Mouse (Mus musculus) kidney, embryonic 16.5 days (tissue): Measurements from ENCODE around the gene Ltbp3. TPM values are rescaled to one million over a fixed set of nuclear protein-coding genes. Genes with fewer than 3 reads are reported as not detected.

Source experiments
- ATAC-seq: fragments of 200-750 bp; cut with Nextera tagmentation; 2 replicates; pipeline ENCODE4 v1.8.0; 2017; ENCODE audit warnings: moderate TSS enrichment; ENCODE audit not compliant: low FRiP score, low TSS enrichment
- H3K27ac ChIP-seq: fragments of 300-500 bp; sonication (generic); 2 replicates; pipeline ENCODE4 v1.5.1; 2014; ENCODE audit warnings: low read length
- H3K27me3 ChIP-seq: fragments of 300-500 bp; sonication (generic); 2 replicates; pipeline ENCODE4 v1.6.1; 2014; ENCODE audit warnings: low read length, control low read depth, mixed read lengths; ENCODE audit not compliant: insufficient read depth
- H3K36me3 ChIP-seq: fragments of 300-500 bp; sonication (generic); 2 replicates; pipeline ENCODE4 v1.6.1; 2014; ENCODE audit warnings: low read length, control low read depth, mixed read lengths; ENCODE audit not compliant: insufficient read depth
- H3K4me1 ChIP-seq: fragments of 300-500 bp; sonication (generic); 2 replicates; pipeline ENCODE4 v1.6.1; 2014; ENCODE audit warnings: low read length, control low read depth, mixed read lengths; ENCODE audit not compliant: insufficient read depth
- H3K4me2 ChIP-seq: fragments of 300-500 bp; sonication (generic); replicated peaks from 2 replicates; pipeline ENCODE4 v1.6.1; 2014; ENCODE audit warnings: low read depth, low read length
- H3K4me3 ChIP-seq: fragments of 300-500 bp; sonication (generic); 2 replicates; pipeline ENCODE4 v1.5.1; 2014; ENCODE audit warnings: mild to moderate bottlenecking, low read length
- H3K9ac ChIP-seq: fragments of 300-500 bp; sonication (generic); replicated peaks from 2 replicates; pipeline ENCODE4 v1.6.1; 2014; ENCODE audit warnings: low read length
- H3K9me3 ChIP-seq: fragments of 300-500 bp; sonication (generic); 2 replicates; pipeline ENCODE4 v1.6.1; 2016; ENCODE audit warnings: low read length, control low read depth
- WGBS: fragments of 180-500 bp; shearing (Covaris S2); extraction: QIAGEN DNeasy Blood & Tissue Kit; methylation state at CpG from one replicate; pipeline ENCODE4 v1.1.7; 2014; 5-methylcytosine and 5-hydroxymethylcytosine counted together
- polyA plus RNA-seq: library from polyadenylated mRNA; unstranded; fragments of >200 nt; fragmentation: Nextera tagmentation; extraction: Ambion mirVana; gene quantifications from 2 replicates; pipeline ENCODE4 v1.2.1, GENCODE M21; 2015

The Ltbp3 gene
- polyA plus RNA-seq, 1 experiment from 2014 or later: 21.5 TPM

DNA sequence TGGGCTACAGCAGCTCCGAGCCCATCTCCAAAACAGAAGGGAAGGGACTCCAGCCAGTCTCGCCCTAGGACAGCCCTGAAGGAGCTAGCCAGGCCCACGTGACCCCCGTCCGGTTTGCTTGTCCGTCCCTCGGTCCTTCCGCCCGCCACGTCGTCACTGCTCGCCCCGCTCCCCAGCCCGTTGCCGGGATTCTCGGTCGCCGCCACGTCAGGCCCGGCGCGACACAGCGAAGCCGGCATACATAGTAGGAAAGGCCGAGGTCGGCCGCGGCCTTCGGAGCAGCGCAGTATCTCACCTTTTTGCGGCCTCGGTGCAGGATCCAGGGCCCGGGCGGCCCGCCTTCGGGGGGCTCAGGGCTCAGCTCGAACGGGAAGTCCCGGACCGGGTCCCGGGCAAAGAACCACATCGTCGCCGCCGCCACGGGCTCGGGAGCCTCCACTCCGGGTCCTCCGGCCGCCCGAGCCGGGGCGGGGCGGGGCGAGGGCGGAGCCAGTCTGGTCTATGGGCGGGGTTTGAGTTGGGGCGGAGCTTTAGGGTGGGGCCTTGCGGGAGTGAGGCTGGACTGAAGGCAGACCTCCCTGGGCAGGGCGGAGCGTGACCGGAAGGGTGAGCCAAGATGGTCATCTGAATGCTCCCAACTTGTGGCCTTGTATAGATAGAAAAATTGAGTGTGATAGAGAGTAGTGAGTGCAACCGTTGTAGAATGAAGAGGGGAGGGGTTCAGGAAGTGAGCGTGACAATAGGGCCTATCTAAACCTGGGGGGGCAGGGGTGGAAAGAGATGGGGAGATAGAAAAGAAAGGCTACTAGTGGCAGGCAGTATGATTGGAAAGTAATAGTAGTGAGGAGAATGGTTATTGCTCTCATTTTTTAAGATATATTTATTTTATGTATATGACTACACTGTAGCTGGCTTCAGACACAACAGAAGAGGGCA lies 30.5 kb downstream of the Ltbp3 start, which contains the start of gene Scyl1:
Gene Scyl1, minus strand, starts transcription at position 495 of the 936 bp plus-strand sequence.
- WGBS: 1% methylated on average over 64 of the region's 64 CpGs
- peak; percentile 96 for ATAC-seq
- H3K36me3 ChIP-seq: peaks cover 15% of the 10 kb centered on the region

DNA sequence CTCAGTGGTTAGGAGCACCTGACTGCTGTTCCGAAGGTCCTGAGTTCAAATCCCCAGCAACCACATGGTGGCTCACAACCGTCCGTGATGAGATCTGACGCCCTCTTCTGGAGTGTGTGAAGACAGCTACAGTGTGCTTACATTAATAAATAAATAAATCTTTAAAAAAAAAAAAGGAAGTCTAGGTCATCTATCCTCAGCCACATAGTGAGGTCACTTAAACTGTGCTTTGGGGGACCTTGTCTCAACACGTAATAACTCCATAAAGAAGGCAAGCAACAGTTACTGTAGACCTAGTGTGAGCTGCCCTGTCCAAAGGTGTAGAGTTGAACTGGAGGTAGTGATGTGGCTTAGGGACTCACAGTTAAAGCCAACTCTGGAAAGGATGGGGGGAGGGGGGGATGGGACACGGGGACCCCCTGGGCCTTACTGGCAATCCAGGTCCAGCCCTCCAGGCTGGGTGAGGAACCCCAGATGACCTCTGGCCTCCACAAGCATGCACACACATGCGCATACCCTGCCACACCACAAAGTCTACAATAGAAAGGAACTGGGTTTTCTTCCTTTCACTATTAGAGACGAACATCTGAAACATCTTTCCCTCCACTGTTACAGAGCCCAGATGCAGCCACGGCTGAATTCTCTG lies 36.8 kb downstream of the Ltbp3 start:
- Histone ChIP-seq H3K36me3 (no peaks in the 10 kb centered on the region), H3K27me3 (no peaks in the 10 kb centered on the region), H3K27ac (no peak overlapping the region), H3K9me3 (no peaks in the 10 kb centered on the region), H3K4me2 (no peak overlapping the region), H3K4me3 (no peak overlapping the region), H3K4me1 (no peaks in the 10 kb centered on the region), H3K9ac (no peak overlapping the region)
- 79% methylated on average over 9 of the region's 9 CpGs for WGBS
- ATAC-seq: no peak

More for the DNA sequence above, 30.5 kb downstream of the Ltbp3 start, which contains the start of gene Scyl1:
- peak within 1 kb of the TSS; percentile 88 for H3K4me2 ChIP-seq
- peak within 1 kb of the TSS; percentile 98 for H3K9ac ChIP-seq
- peak within 1 kb of the TSS; percentile 68 for H3K4me3 ChIP-seq
- no peaks in the 10 kb centered on the region for H3K27me3 ChIP-seq
- peaks cover 11% of the 10 kb centered on the region for H3K4me1 ChIP-seq
- H3K27ac ChIP-seq: peak within 1 kb of the TSS; percentile 89
- H3K9me3 ChIP-seq: no peaks in the 10 kb centered on the region

DNA sequence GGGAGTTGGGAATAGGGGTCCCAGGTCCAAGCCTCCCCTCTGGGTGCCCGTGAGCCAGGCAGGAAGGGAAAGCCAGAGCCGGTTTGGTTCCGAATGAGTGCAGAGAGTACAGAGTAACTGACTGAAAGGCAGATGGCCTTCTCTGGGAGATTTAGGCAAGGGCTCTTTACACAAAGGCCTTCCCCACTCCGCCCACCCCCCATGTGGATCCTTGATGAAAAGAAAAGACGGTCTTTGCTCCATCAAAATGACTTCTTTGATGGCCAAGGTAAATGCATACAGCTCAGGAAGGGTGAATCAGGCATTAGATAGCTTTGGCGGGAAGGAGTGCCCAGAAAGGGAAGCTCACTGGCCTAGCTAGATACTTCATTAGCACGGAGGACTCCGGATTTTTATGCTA lies 37.6 kb downstream of the Ltbp3 start:
- no peaks in the 10 kb centered on the region for H3K4me1 ChIP-seq

DNA sequence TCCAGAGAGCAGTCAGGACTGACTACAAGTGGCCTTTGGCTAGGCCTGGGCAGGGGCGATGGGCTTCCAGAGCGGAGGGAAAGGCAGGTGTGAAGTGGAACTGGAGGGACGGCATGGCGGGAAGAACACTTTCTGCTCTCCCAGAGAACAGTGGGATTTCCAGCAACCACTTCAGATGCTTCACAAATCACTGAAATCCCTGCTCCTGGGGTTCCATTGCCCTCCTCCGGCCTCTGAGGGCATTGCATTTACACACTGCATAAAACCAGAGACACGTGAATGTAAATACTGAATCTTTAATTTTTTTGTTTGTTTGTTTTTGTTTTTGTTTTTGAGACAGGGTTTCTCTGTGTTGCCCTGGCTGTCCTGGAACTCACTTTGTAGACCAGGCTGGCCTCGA lies 39.5 kb downstream of the Ltbp3 start:
- Histone ChIP-seq H3K4me1 (no peaks in the 10 kb centered on the region), H3K36me3 (no peaks in the 10 kb centered on the region), H3K27me3 (no peaks in the 10 kb centered on the region), H3K4me3 (no peak overlapping the region), H3K27ac (no peak overlapping the region), H3K9ac (no peak overlapping the region), H3K9me3 (no peaks in the 10 kb centered on the region), H3K4me2 (no peak overlapping the region)
- ATAC-seq: no peak
- WGBS: 62% methylated on average over 7 of the region's 7 CpGs

More for the DNA sequence above, 37.6 kb downstream of the Ltbp3 start:
- Histone ChIP-seq H3K4me3 (no peak overlapping the region), H3K9me3 (no peaks in the 10 kb centered on the region), H3K9ac (no peak overlapping the region), H3K27me3 (no peaks in the 10 kb centered on the region), H3K27ac (no peak overlapping the region), H3K4me2 (no peak overlapping the region), H3K36me3 (no peaks in the 10 kb centered on the region)
- 58% methylated on average over 8 of the region's 8 CpGs for WGBS
- no peak for ATAC-seq

DNA sequence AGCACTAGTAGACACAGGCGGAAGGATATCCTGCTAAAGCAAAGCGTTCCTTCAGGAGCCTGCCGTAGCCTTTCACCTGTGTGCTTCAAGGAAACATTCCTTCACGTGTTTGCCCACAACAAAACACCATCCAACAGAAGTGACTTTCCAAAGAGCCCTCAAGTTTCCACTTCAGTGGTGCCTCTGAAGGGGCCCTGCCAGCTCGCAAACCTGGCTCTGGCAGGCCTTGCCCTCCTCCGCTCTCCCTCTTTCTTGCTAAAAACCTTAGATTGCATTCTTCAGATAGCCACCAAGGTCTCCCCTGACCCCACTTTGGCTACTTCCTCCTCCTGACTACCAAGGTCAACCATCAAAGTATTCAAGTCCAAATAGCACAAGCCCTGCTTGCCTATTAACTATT lies 40.8 kb downstream of the Ltbp3 start:
- Histone ChIP-seq H3K9ac (no peak overlapping the region), H3K4me1 (no peaks in the 10 kb centered on the region), H3K27me3 (no peaks in the 10 kb centered on the region), H3K27ac (no peak overlapping the region), H3K9me3 (no peaks in the 10 kb centered on the region), H3K4me3 (no peak overlapping the region), H3K36me3 (no peaks in the 10 kb centered on the region), H3K4me2 (no peak overlapping the region)
- no peak for ATAC-seq
- WGBS: 75% methylated on average over 6 of the region's 6 CpGs

DNA sequence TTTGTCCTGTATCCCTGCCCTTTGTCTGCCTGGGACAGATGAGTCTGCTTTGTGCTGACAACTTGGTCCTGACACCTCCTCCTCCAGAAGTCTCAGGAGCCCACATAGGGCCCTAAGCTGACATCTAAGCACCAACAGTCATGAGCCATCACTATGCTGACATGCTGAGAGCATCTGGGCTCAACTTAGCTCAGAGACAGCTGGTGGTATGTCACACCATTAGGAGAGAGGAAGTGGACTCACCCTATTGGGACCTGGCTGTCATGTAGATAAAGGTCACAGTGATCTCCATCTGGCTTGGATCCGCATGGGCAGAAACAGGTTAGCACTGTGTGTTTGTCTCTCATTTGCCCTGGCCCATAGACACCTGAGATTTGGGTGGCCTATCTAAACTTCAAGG lies 41.4 kb downstream of the Ltbp3 start:
- Histone ChIP-seq H3K4me2 (no peak overlapping the region), H3K9me3 (no peaks in the 10 kb centered on the region), H3K4me3 (no peak overlapping the region), H3K9ac (no peak overlapping the region), H3K27ac (no peak overlapping the region), H3K4me1 (no peaks in the 10 kb centered on the region), H3K27me3 (no peaks in the 10 kb centered on the region), H3K36me3 (no peaks in the 10 kb centered on the region)
- WGBS: 94% methylated on average over 1 of the region's 1 CpGs
- no peak for ATAC-seq

DNA sequence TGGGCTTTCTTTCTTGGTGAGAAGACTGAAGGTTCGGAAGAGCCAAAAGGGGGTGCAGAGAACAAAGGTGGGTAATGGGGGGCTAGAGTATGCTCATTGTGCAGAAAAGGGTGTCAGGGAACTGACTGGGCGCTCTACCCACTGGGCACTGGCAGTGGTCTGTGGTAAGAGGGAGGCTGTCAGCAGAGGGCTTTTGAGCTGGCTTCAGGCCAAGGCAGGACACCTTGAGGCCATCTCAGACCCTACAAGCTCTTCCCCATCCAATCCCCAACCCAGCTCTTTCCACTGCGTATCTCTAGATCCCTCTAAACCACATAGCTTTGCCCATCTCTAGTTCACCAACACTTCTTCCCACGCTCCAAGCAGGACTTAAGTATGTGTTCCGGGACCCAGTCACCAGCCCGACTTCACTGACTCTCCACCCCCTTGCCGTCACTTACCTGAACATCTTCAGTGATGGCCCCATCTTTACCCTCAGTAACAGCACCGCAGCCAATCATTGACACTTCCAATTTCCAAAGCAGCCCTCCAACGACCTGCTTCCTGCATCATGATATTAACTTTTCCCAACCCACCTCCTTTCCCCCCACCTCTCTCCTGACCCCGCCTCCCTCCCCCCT lies 44.4 kb downstream of the Ltbp3 start:
- 59% methylated on average over 10 of the region's 10 CpGs for WGBS
- no peak for ATAC-seq
- Histone ChIP-seq H3K9me3 (no peaks in the 10 kb centered on the region), H3K27me3 (no peaks in the 10 kb centered on the region), H3K4me1 (peaks cover 6% of the 10 kb centered on the region; the same call in 1 of the 2 replicates), H3K36me3 (no peaks in the 10 kb centered on the region), H3K4me3 (no peak overlapping the region), H3K9ac (no peak overlapping the region), H3K4me2 (no peak overlapping the region), H3K27ac (no peak overlapping the region)

DNA sequence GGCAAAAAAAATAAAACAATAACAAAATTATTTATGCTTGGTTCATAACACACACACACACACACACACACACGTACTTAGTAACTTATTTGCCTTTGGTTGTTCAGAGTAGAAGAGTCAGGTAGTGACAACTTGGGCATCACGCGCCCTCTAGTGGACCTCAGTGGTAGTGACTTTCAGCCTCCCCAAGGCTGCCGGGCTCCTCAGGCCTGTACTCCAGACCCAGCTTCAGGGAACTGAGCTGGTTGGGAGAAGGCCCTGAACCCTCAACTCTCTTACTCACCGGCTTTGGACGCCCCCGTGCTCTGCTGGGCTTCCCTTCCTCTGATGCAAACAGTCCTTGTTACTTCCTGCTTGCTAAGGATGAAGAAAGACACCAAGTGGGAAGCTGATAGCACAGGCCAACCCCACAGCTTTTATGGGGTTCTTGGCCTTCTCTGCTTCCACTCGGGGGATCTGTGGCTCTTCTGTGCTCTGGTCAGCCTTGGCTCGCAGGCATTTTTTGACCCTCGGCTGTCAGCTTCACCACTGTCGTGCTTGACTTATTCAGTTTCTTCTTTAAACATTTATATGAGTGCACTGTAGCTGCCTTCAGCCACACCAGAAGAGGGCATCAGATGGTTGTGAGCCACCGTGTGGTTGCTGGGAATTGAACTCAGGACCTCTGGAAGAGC lies 45.9 kb downstream of the Ltbp3 start:
- Histone ChIP-seq H3K4me1 (peaks cover 6% of the 10 kb centered on the region; the same call in 1 of the 2 replicates), H3K4me3 (no peak overlapping the region), H3K27me3 (no peaks in the 10 kb centered on the region), H3K27ac (no peak overlapping the region), H3K9me3 (no peaks in the 10 kb centered on the region), H3K4me2 (no peak overlapping the region), H3K9ac (peak overlapping the region; percentile 23), H3K36me3 (no peaks in the 10 kb centered on the region)
- peak; percentile 76 for ATAC-seq
- 8% methylated on average over 12 of the region's 12 CpGs for WGBS

DNA sequence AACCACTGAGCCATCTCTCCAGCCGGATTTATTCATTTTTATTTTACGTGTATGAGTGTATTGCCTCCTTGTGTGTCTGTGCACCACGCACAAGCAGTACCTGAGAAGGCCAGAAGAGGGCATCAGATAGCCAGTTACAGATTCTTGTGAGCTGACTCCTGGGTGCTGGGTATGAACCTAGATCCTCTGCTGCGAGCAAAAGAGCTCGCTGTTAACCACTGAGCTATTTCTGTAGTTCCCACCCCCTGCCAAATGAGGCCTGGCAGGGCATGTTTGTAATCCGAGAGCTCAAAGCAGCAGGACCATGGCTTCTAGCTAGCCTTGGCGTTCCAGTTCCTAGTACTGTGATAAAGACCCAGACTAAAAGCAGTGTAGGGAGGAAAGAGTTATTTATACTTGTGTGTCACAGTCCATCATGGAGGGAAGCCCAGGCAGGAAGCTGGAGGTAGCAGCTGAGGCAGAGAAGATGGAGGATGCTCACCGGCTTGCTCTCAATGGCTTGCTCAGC lies 46.5 kb downstream of the Ltbp3 start:
- H3K36me3 ChIP-seq: no peaks in the 10 kb centered on the region
- H3K4me2 ChIP-seq: no peak overlapping the region
- H3K27ac ChIP-seq: peak overlapping the region; percentile 30; the same call in 1 of the 2 replicates
- no peak overlapping the region for H3K9ac ChIP-seq
- H3K9me3 ChIP-seq: no peaks in the 10 kb centered on the region
- H3K4me1 ChIP-seq: peaks cover 6% of the 10 kb centered on the region; the same call in 1 of the 2 replicates
- 11% methylated on average over 8 of the region's 8 CpGs for WGBS
- ATAC-seq: peak; percentile 84
- H3K27me3 ChIP-seq: no peaks in the 10 kb centered on the region
- no peak overlapping the region for H3K4me3 ChIP-seq
